Mouse (Mus musculus): Measurements from ENCODE around the gene Gm9964.
"Not testable (repeated sequence)": the region's sequence is repeated elsewhere in the genome, so short reads cannot be mapped to it uniquely, and the experiment has no call there.

Gene Gm9964

DNA sequence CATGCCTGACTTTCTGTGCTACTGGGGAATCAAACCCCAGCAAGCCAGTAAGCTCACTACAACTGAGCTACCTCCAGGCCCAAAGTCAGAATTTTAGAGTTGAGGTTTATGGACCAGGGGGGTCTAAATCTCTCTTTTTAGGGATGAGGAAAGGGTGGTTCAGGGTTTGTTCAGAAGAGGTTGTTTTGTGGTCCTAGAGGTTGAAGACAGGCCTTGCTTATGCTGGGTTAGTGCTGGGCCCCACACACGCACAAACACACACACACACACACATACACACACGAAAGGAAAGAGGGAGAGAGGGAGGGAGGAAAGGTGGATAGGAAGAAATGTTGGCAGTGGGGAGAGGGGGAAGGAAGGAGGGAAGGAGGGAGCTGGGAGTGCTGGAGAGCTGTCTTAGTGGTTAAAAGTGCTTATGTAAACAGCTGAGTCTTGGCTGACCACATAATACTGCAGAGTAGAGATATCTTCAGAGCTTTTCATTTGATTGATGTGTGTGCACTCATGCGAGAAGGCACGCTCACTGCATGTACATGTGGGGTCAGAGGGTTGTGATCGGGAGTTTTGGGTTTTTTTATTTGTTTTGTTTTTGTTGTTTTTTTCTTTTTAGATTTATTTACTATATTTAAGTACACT is at the start of gene Gm9964:
Gene Gm9964 (minus strand): TSS at position 51 of the 636 bp plus-strand sequence.
- no peak for DNase-seq (ENCODE audit: low read depth, low spot score)

DNA sequence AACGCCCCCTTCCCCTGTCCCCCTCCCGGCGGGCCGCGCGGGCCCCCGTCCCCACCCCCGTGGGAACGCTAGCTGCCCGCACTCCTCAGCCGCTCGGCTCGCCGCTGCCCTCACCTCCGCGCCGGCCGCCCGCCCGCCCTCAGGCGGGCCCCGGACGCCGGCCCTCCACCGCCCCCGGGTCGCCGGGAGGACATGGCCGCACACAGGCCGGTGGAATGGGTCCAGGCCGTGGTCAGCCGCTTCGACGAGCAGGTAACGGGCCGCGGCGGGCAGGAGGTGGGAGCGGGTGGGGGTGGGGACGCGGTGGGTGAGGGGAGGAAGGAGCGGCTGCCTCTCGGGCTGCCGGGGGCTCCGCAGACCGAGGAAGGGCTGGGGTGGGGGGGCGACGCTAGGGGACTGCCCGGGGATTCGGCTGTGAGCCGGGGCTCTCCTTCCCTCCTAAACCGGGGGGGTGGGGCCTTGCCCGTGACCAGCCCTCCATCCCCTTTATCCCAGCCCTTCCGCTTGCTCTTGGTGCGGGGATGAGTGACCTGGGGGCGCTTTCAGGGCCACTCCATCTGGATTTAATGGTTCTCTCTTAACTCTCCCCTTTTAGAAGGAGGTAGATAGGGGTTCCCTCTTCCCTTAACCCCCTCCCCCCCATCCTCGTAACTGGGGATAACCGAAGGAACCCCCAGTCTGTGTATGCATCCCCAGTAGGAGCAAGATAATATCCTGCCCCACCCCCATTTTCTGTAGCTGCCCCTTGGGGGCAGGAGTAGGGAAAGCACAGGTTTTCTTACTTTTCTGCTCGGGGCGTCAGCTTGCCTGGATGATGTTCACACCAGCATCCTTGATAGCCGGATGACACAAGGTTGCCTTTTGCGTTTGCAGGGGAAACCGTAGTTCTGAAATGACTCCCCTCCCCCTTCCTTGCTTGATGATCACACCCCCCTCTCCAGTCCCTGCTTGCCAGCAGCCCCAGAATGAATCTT is 43.4 kb upstream of the Gm9964 start:
- no peak for DNase-seq (ENCODE audit: low read depth, low spot score)

DNA sequence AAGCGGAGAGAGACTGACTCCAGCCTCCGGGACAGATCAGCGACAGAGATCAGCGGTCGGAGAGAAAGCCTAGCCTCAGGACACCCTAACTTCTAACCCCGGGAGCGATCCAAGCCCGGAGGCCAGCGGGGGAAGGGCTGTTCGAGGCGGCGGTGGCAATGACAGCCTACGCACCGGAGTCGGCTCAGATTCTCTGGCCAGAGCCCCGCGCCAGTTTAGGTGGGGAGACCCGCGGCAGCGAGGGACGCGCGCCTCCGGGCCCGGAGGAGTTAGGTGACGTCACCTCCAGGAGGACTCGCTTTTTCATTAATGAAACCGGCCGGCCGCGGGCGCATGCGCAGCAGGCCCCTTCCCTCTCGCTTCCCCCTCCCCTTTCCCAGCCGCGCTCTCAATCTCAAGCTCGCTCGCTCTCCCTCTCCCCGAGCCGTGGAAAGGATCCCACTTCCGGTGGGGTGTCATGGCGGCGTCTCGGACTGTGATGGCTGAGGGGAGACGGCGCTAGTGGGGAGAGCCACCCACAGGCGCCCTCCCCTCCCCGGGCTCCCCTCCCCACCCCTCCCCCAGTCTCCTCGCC is 42.6 kb upstream of the Gm9964 start, which contains the start of gene Nf1:
Gene Nf1 (plus strand): TSS at position 460 of the 574 bp plus-strand sequence.
- peak; percentile 90 for DNase-seq (ENCODE audit: low read depth, low spot score)

DNA sequence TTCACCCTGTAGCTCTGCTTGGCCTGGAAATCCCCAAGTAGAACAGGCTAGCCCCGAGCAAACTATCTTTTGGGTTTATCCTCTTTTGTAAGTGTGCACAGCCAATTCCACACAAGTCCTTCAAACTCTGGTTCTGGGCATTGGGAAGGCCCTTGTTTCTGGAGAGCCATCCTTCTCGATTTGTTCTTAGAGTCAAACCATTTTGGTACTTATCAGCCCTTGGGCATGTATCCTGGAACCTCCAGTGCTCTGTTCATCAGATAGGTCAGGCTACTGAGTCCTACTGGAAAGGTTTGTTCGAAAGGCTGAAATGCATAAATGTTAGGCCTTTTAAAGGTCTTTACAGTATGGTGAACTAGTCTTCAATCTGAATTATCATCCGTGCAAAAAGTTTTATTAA is 41.9 kb upstream of the Gm9964 start:
- DNase-seq (ENCODE audit: low read depth, low spot score): no peak

DNA sequence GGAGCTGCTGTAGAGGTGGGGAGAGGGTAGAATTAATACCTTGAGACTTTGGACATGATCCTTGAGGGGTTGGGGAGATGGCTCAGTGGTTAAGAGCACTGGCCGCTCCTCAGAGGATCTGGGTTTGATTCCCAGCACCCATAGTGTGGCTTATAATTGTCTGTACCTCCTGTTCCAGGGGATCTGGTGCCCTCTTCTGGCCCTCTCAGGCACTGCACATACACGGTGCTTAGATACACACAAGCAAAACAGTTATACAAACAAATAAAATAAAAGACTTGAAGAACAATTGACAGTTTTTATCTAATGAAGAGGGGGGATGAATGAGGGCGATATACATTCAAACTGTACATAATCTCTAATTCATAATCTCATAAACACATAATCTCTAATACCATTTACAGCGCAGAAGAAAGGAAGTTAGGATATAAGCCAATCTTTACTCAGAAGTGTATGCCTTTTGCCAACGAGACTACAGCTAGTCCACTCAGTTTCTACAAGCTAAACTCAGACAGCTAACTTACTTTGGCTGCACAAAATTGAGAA is 40.1 kb upstream of the Gm9964 start:
- DNase-seq (ENCODE audit: low read depth, low spot score): no peak

DNA sequence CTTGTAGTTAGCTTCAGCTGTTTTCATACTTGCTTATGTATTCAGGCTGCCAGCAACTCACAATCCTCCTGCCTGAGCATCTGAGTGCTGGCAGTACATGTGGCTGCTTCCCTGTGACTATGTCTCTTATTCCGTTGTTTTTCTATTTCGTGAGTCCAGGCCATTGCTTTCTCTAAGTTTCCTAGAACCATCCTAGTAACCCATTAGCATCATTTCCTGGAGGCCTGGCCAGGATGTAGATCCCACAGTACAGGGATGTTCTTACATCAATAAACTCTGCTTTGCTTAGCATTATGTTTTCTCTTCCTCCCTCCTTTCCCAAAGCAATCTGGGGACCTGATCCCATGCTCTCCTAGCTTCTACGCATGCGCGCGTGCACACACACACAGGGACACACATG is 38.4 kb upstream of the Gm9964 start:
- DNase-seq (ENCODE audit: low read depth, low spot score): no peak

DNA sequence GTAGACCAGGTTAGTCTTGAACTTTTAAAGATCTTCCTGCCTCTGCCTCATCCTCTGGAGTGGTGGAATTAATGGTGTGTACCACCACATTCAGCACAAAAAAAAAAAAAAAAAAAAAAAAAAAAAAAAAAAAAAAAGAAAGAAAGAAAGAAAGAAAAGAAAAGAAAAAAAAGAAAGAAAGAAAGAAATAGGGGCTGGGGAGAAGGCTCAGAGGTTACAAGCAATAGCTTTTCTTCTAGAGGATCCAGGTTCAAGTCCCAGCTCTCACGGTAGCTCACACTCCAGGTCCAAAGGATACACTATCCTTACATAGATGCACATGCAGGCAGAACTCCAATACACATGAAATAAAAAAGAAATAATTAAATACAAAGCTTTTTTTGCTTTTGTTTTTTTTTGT is 32.9 kb upstream of the Gm9964 start:
- no peak for DNase-seq (ENCODE audit: low read depth, low spot score)

DNA sequence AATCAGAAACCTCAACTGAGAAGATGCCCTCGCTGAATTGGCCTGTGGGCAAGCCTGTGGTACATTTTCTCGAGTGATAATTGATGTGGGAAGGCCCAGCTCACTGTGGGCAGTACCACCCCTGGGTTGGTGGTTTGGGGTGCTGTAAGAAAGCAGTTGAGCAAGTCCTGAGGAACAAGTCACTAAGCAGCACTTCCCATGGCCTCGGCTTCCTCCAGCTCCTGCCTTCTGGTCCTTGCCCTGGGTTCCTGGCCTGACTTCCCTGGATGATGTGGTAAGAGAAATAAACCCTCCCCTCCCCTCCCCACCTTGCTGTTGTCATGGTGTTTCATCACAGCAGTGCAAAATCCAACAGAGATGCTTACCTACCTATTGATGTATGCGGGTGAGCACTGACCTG is 31.4 kb upstream of the Gm9964 start:
- DNase-seq (ENCODE audit: low read depth, low spot score): no peak

DNA sequence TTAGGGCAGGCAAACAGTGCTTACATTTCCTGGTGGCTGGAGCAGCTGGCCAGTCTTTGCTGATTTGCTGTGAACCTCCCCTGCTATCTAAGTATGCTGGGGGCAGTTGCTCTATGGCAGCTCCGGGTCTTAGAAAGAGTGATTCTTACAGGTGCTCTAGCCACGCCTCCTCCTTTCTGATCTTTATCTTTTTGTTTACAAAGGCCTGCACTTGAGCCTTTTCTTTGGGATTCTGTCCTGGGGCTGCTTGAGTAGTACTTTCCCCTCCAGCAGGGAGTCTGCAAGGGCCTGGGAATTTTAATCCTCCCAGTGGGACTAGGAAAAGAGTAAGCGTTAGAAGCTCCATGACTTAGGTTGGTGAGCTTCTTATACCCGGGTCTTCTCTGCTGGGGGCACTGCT is 30.4 kb upstream of the Gm9964 start:
- no peak for DNase-seq (ENCODE audit: low read depth, low spot score)

DNA sequence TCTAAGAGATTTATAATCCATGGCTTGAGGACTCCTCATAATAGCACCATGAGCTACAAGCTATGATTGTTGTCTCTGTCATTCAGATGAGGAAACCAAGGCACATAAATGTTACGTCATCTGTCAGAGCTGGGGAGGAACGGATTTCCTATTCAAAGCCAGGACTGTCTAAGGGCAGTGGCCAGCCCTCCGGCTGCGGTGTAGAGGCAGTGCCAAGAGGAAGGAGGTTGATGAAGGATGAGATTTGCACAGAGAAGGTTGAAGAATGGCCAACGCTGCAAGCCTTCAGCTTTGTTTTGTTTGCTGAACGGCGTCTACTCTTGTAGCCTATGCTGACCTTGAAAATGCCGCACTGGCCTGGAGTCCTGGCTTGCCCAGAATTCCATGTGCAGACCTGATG is 29.0 kb upstream of the Gm9964 start:
- no peak for DNase-seq (ENCODE audit: low read depth, low spot score)

DNA sequence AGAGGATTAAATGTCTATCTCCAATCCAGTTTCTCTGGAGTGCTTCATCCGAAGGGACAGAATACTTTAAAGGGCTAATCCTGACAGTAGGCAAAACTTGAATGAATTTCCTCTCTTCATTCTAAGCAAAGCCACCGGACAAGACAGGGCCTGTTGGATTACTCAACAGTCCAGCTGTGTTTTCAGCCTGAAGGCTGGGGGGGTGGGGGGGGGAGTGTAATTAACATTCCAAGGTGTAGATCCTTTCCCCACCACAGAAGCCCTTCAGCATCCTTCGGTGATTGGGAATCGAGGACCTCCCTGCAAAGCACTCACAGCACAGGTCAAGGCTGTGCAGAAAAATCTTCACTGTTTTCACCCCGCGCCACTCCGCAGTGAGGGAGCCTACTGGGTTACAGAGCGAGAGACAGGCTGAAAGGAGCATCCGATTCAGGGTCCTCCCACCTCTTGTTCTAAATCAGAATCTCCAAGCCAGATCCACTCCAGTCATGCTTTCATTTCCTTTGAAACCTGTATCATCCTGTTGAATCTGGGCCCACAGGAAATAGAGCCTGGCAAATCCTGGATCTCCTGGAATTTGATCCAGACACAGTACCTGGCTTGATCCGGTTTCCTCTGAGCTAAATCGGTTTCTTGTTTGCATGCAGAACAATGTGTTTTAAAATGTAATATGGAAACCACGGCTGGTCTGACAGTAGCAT is 27.4 kb upstream of the Gm9964 start:
- no peak for DNase-seq (ENCODE audit: low read depth, low spot score)

DNA sequence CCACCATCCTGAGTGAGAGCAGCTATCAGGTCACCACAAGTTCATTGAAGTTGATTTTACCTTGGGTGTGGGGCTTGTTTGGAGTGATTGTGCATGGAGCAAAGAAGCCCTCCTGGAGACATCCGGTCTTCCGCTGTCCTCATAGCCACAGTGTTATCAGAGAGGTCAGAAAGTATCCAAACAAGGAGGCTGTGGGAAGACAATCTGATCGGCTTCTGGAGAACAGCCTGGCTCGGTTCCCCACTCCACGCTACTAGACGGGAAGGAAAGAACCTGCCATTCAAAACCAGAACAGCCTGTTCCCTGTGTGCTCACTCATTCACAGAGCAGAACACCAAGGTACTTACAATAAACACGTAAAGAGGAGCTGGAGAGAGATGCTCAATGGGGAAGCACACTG is 23.1 kb upstream of the Gm9964 start:
- DNase-seq (ENCODE audit: low read depth, low spot score): no peak

DNA sequence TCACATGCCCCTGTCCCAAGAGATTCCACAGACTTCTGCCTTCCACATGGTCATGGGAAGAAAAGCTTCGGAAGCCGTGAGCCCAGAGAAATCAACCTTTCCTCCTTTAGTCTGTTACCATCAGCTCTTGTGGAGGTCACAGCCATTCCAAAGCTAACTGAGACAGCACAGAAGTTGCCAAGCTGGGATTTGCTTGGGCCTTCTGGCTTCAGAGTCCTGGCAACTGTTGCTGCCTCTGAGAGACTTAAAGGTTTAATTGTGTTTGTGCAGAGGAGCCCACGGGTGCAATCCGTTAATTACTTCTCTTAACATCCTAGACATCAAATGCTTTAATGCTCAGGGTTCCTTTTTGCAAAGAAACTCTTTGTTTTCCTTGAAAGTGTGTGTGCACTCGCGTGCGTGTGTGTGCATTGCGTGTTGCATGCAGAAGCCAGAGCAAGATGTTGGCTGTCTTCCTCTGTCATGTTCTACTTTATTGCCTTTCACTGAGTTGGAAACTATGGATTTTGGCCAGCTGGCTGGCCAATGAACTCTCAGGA is 20.2 kb upstream of the Gm9964 start:
- DNase-seq (ENCODE audit: low read depth, low spot score): no peak

DNA sequence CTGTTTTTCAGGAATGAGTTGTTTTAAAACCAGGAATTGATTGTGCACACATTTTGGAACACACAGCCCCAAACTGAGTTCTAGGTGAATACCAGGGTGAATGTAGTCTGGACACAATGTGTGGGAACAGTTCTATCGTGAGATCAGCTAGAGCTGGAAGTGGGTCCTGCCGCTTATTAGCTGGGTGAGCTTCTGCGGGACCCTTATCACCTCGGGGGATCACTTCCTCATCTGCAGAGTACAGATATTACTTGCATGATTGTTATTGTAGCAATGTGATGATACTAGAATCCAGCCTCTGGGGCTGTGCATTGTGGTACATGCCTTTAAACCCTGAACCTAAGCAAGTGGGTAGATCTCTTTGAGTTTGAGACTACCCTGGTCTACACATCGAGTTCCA is 13.8 kb upstream of the Gm9964 start:
- no peak for DNase-seq (ENCODE audit: low read depth, low spot score)

DNA sequence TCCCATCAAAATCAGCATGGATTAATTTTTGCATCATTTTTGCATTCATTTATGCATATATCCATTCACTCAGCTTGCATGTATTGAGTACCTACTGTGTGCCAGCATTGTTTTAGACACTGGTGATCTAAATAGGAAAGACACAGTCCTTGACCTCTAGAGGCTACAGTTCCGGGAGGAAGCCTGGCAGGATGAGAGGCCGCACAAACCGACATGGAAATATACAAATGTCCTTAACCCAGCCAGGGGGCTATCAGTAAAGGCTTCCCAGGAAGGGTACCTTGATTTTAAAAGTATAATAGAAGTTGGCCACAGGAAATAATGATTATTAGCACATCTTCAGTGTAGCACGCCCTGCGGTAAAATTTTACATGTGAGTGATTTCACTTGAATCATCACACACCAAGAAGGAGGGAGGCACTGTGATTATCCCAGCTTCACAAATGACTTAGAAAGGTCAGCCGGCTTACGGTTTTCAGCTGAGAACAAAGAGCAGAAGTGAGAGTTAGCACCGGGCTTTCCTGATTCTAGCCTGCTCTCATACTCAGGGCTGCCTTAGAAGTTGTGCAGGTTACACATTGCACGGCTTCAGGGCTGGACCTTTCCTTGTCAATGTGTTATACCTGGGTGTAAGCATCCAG is 11.0 kb upstream of the Gm9964 start:
- DNase-seq (ENCODE audit: low read depth, low spot score): no peak

DNA sequence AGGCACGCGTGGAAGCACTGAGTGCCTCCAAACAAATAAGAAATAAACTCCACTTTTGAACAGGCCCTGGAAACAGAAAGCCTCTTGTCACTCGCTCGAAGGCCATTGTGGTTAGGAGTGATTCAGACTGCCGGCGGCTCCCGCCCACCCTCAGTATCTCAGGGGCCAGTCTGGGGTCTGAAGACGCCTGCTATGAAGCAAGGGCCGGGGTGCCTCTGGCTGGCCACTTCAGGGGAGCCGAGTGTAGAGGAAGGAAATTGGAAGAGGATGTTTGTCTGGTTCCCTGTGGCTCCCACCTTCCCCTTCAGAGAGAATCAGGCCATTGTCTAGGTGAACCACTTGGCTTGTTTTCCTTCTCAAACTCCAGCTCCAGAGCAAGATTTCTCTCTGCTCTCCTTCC is 10.3 kb upstream of the Gm9964 start:
- DNase-seq (ENCODE audit: low read depth, low spot score): no peak

DNA sequence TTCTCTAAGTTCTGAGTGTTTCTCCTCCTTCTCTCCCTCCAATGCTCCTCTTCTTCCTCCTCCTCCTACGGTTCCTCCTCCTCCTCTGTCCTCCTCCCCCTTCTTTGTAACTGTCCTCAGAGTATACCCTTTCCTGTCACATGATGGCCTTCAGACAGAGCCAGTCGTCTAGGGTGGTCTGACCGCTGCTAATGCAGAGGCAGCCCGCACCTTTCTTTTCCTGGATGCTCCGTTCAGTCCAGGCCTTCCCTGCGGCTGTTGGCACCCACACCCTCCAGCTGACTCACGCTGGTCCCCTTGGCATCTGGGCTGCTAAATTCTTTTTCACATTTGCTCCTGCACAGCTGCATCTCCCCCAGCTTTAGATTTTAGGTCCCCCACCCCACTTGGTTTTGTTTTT is 9.8 kb upstream of the Gm9964 start:
- no peak for DNase-seq (ENCODE audit: low read depth, low spot score)

DNA sequence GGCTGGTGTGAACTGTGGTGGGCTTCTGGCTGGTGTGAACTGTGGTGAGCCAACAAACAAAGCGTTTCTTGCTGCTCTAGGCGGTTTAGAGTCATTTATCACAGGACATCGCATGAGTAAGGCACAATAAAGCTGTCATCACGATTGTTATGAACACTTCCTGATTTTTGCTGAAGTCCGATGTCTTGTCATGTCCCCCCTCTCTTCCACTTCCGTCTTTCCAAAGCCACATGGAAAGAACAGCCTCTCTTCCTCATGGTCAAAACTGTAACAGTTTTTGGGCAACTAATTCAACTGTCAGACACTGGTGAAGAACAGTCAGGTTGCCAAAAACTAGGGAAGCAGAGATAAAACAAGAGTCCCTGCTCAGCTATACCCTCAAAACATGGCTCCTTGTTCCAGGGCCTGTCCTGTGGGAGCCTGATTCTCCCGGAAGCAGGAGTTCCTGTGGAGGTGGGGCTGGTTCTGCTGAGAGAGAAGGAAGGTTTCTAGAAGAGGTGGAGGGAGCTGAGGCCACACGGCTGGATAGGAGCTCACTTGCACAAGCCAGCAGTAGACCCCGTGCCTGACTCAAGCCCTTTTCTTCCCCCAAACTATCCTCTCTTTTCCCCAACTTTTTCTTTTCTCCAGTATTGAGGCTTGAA is 9.1 kb upstream of the Gm9964 start:
- DNase-seq (ENCODE audit: low read depth, low spot score): no peak

DNA sequence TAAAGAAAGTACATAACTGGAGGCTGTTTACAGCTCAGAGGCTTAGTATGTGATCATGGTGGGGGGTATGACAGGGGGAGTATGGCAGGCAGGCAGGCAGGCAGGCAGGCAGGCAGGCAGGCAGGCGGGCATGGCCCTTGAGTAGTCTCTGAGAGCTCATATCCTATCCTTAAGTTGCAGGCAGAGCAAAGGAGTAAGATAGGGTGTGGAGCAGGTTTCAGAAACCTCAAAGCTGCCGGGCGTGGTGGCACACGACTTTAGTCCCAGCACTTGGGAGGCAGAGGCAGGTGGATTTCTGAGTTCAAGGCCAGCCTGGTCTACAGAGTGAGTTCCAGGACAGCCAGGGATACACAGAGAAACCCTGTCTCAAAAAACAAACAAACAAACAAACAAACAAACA is 7.5 kb upstream of the Gm9964 start:
- DNase-seq (ENCODE audit: low read depth, low spot score): not testable (repeated sequence)

DNA sequence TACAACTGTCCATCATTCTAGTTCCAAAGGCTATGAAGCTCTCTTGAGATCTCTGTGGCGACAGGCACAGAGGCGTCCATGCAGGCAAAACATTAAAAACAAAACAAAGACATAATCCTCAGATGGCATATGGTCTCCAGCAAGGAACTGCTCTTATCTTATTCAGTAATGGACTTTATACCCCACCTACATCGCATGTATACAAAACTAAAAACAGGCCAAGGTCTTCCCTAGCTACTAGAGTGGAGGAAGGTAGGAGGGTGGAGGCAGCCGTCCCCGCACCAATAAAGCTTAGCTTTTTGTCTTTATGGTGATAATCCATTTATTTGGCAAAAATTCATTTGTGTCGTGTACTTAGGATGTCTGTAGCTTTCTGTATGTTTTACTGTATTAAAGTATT is 6.4 kb upstream of the Gm9964 start:
- no peak for DNase-seq (ENCODE audit: low read depth, low spot score)
